Mouse (Mus musculus) midbrain, postnatal 0 days (tissue): Measurements from ENCODE around the gene Aimp1. TPM values are rescaled to one million over a fixed set of nuclear protein-coding genes. Genes with fewer than 3 reads are reported as not detected.
A peak's percentile ranks its signal among the peaks of the same experiment; 100 is the strongest.

Experiments used
- ATAC-seq: fragments of 200-750 bp; cut with Nextera tagmentation; 2 replicates; pipeline ENCODE4 v1.8.0; 2017; ENCODE audit warnings: moderate number of reproducible peaks, mild to moderate bottlenecking, moderate TSS enrichment, moderate library complexity; ENCODE audit not compliant: low FRiP score
- DNase-seq: peaks from one replicate; pipeline ENCODE4 v3.0.0-alpha.2; 2015; ENCODE audit warnings: low spot score
- H3K27ac ChIP-seq: fragments of 300-500 bp; sonication (generic); 2 replicates; pipeline ENCODE4 v1.5.1; 2014; ENCODE audit warnings: low read depth, mild to moderate bottlenecking, low read length, mixed read lengths
- H3K27me3 ChIP-seq: fragments of 300-500 bp; sonication (generic); 2 replicates; pipeline ENCODE4 v1.6.1; 2014; ENCODE audit warnings: low read length, control low read depth, mixed read lengths; ENCODE audit not compliant: insufficient read depth
- H3K36me3 ChIP-seq: fragments of 300-500 bp; sonication (generic); 2 replicates; pipeline ENCODE4 v1.6.1; 2014; ENCODE audit warnings: low read length, control low read depth, mixed read lengths; ENCODE audit not compliant: insufficient read depth
- H3K4me1 ChIP-seq: fragments of 300-500 bp; sonication (generic); 2 replicates; pipeline ENCODE4 v1.6.1; 2014; ENCODE audit warnings: mild to moderate bottlenecking, control low read depth, antibody characterized with exemption, low read length, mixed read lengths; ENCODE audit not compliant: insufficient read depth
- H3K4me2 ChIP-seq: fragments of 300-500 bp; sonication (generic); 2 replicates; pipeline ENCODE4 v1.6.1; 2014; ENCODE audit warnings: low read depth, mild to moderate bottlenecking, low read length, mixed read lengths; ENCODE audit not compliant: poor library complexity, severe bottlenecking
- H3K4me3 ChIP-seq: fragments of 300-500 bp; sonication (generic); 2 replicates; pipeline ENCODE4 v1.5.1; 2014; ENCODE audit warnings: low read depth, mild to moderate bottlenecking, low read length, moderate library complexity
- H3K9ac ChIP-seq: fragments of 300-500 bp; sonication (generic); replicated peaks from 2 replicates; pipeline ENCODE4 v1.6.1; 2014; ENCODE audit warnings: mild to moderate bottlenecking, low read length, moderate library complexity, mixed read lengths; ENCODE audit not compliant: poor library complexity, severe bottlenecking
- H3K9me3 ChIP-seq: fragments of 300-500 bp; sonication (generic); 2 replicates; pipeline ENCODE4 v1.6.1; 2016; ENCODE audit warnings: low read length, control low read depth
- CTCF ChIP-seq: IDR thresholded peaks from 2 replicates; pipeline ENCODE4 v1.5.1; 2016; ENCODE audit warnings: antibody characterized with exemption, mild to moderate bottlenecking
- WGBS: fragments of 180-500 bp; shearing (Covaris S2); extraction: QIAGEN DNeasy Blood & Tissue Kit; methylation state at CpG from one replicate; pipeline ENCODE4 v1.1.7; 2014; 5-methylcytosine and 5-hydroxymethylcytosine counted together
- polyA plus RNA-seq: library from polyadenylated mRNA; unstranded; fragments of >200 nt; fragmentation: Nextera tagmentation; extraction: Ambion mirVana; gene quantifications from 2 replicates; pipeline ENCODE4 v1.2.1, GENCODE M21; 2015
- total RNA-seq: library from RNA; depleted of rRNA; stranded (reverse); fragments of >200 nt; gene quantifications from 2 replicates; pipeline ENCODE4 v1.2.3, GENCODE M21; 2014; rRNA removed

Aimp1 gene
- total RNA-seq (32.1 and 45.5 TPM in 2 replicates), polyA plus RNA-seq (63.2 and 67.2 TPM in 2 replicates)

- TF ChIP-seq CTCF = no peak
- DNase-seq (no peak), ATAC-seq (peak; percentile 77; the same call in 1 of the 2 replicates)
- Histone ChIP-seq H3K4me3 (peak within 1 kb of the TSS; percentile 55), H3K36me3 (peaks cover 4% of the 10 kb centered on the region; the same call in 1 of the 2 replicates), H3K9me3 (no peaks in the 10 kb centered on the region), H3K27me3 (no peaks in the 10 kb centered on the region), H3K4me1 (no peaks in the 10 kb centered on the region; the same call in 1 of the 2 replicates), H3K27ac (peak within 1 kb of the TSS; percentile 86), H3K9ac (peak within 1 kb of the TSS; percentile 73), H3K4me2 (peak within 1 kb of the TSS; percentile 76)
- 2% methylated on average over 27 of the region's 27 CpGs for WGBS
Measured at GRCm38 (mm10) chr3:132684231-132684928, at the start of gene Aimp1. TSS of gene Aimp1 (minus strand) at chr3:132684370.

- H3K4me1 ChIP-seq = no peaks in the 10 kb centered on the region
- H3K4me3 ChIP-seq = no peak overlapping the region
- WGBS = 94% methylated on average over 3 of the region's 3 CpGs
- no peak for DNase-seq
- no peak overlapping the region for H3K4me2 ChIP-seq
- H3K9ac ChIP-seq = no peak overlapping the region
- no peaks in the 10 kb centered on the region for H3K9me3 ChIP-seq
- H3K27me3 ChIP-seq = no peaks in the 10 kb centered on the region
- no peak for TF ChIP-seq CTCF
- H3K36me3 ChIP-seq = peaks cover 20% of the 10 kb centered on the region; the same call in 1 of the 2 replicates
- H3K27ac ChIP-seq = no peak overlapping the region
- no peak for ATAC-seq
Measured at GRCm38 (mm10) chr3:132724326-132724725, 40.2 kb upstream of the Aimp1 start.

GRCm38 (mm10) chr3:132717316-132717715, 33.1 kb upstream of the Aimp1 start:
- H3K4me2 ChIP-seq = no peak overlapping the region
- no peak overlapping the region for H3K4me3 ChIP-seq
- no peak overlapping the region for H3K9ac ChIP-seq
- no peak for DNase-seq
- H3K27me3 ChIP-seq = no peaks in the 10 kb centered on the region
- H3K36me3 ChIP-seq = peaks cover 4% of the 10 kb centered on the region; the same call in 1 of the 2 replicates
- 96% methylated on average over 4 of the region's 4 CpGs for WGBS
- no peak overlapping the region for H3K27ac ChIP-seq
- H3K4me1 ChIP-seq = no peaks in the 10 kb centered on the region
- ATAC-seq = no peak
- no peaks in the 10 kb centered on the region for H3K9me3 ChIP-seq
- no peak for TF ChIP-seq CTCF

GRCm38 (mm10) chr3:132713913-132714312, 29.7 kb upstream of the Aimp1 start:
- no peak overlapping the region for H3K9ac ChIP-seq
- no peak for ATAC-seq
- no peak overlapping the region for H3K4me2 ChIP-seq
- no peaks in the 10 kb centered on the region for H3K4me1 ChIP-seq
- TF ChIP-seq CTCF = no peak
- H3K36me3 ChIP-seq = no peaks in the 10 kb centered on the region
- H3K27ac ChIP-seq = no peak overlapping the region
- 88% methylated on average over 5 of the region's 5 CpGs for WGBS
- no peaks in the 10 kb centered on the region for H3K27me3 ChIP-seq
- H3K4me3 ChIP-seq = no peak overlapping the region
- no peaks in the 10 kb centered on the region for H3K9me3 ChIP-seq
- no peak for DNase-seq

GRCm38 (mm10) chr3:132706977-132707376, 22.8 kb upstream of the Aimp1 start:
- WGBS = 88% methylated on average over 4 of the region's 4 CpGs
- ATAC-seq (no peak), DNase-seq (no peak)
- no peak for TF ChIP-seq CTCF
- no peaks in the 10 kb centered on the region for H3K27me3 ChIP-seq
- no peaks in the 10 kb centered on the region for H3K4me1 ChIP-seq
- H3K9me3 ChIP-seq = no peaks in the 10 kb centered on the region
- no peak overlapping the region for H3K4me2 ChIP-seq
- H3K9ac ChIP-seq = no peak overlapping the region
- H3K4me3 ChIP-seq = no peak overlapping the region
- H3K27ac ChIP-seq = no peak overlapping the region
- no peaks in the 10 kb centered on the region for H3K36me3 ChIP-seq

GRCm38 (mm10) chr3:132704216-132704615, 20.0 kb upstream of the Aimp1 start:
- H3K4me3 ChIP-seq = no peak overlapping the region
- no peaks in the 10 kb centered on the region for H3K4me1 ChIP-seq
- 89% methylated on average over 3 of the region's 3 CpGs for WGBS
- no peak overlapping the region for H3K4me2 ChIP-seq
- no peaks in the 10 kb centered on the region for H3K36me3 ChIP-seq
- no peaks in the 10 kb centered on the region for H3K9me3 ChIP-seq
- no peak for ATAC-seq
- DNase-seq = no peak
- TF ChIP-seq CTCF = no peak
- H3K27me3 ChIP-seq = no peaks in the 10 kb centered on the region
- H3K27ac ChIP-seq = no peak overlapping the region
- H3K9ac ChIP-seq = no peak overlapping the region
